Mouse (Mus musculus): ENCODE measurements around the gene Pdlim3. TPM values are rescaled to one million over a fixed set of nuclear protein-coding genes. Genes with fewer than 3 reads are reported as not detected.

The Pdlim3 gene
- 2.5 TPM for polyA plus RNA-seq (2015; fragmentation: Illumina TruSeq; extraction: RNeasy Lipid Tissue Mini Kit (QIAGEN cat#74804); ENCODE audit: low read depth, low replicate concordance)

GRCm38 (mm10) chr8:45885202-45885685, at the start of gene Pdlim3:
TSS of gene Pdlim3 (plus strand) at chr8:45885461.

DNA sequence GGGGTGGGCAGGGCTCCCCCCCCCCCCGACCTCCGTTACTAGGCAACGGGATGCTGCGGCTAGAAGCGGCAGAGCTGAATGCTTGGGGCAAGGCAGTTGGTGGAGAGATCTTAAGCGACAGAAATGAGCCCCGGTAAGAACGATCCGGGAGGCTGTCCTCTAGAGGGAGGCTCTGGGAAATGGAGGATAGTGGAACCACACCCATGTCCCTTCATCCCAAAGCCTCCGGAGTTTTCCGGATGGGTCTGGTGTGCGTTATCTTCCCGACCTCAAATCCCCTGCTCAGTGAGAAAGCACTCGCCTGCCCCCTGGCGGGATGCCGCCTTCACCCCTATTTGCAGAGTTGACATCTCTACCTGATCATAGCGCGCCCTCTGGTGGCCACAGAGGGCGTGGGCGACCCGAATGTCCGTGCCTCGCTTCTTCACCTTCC, 49.3 kb downstream of the Pdlim3 start, which contains the start of gene Ccdc110:
TSS of gene Ccdc110 (plus strand) at position 38 of the 433 bp plus-strand sequence.

Other genes starting within 250 kb of the Pdlim3 start
- 0.54 TPM for gene Ccdc110, start 49.2 kb downstream of the Pdlim3 start, polyA plus RNA-seq (2015; fragmentation: Illumina TruSeq; extraction: RNeasy Lipid Tissue Mini Kit (QIAGEN cat#74804); ENCODE audit: low read depth, low replicate concordance)
- 5.0 TPM for gene 1700029J07Rik, start 89.8 kb downstream of the Pdlim3 start, polyA plus RNA-seq (2015; fragmentation: Illumina TruSeq; extraction: RNeasy Lipid Tissue Mini Kit (QIAGEN cat#74804); ENCODE audit: low read depth, low replicate concordance)
- gene Ufsp2, start 90.1 kb downstream of the Pdlim3 start, polyA plus RNA-seq (2015; fragmentation: Illumina TruSeq; extraction: RNeasy Lipid Tissue Mini Kit (QIAGEN cat#74804); ENCODE audit: low read depth, low replicate concordance) = 73.3 TPM
- 0.62 TPM for gene Lrp2bp, start 113.8 kb downstream of the Pdlim3 start, polyA plus RNA-seq (2015; fragmentation: Illumina TruSeq; extraction: RNeasy Lipid Tissue Mini Kit (QIAGEN cat#74804); ENCODE audit: low read depth, low replicate concordance)
- 15.1 TPM for gene Ankrd37, start 120.2 kb downstream of the Pdlim3 start, polyA plus RNA-seq (2015; fragmentation: Illumina TruSeq; extraction: RNeasy Lipid Tissue Mini Kit (QIAGEN cat#74804); ENCODE audit: low read depth, low replicate concordance)